Mouse (Mus musculus) neutrophil, adult 5-6 weeks (primary cell): ENCODE measurements around the gene Mfn2. TPM values are rescaled to one million over a fixed set of nuclear protein-coding genes. Genes with fewer than 3 reads are reported as not detected.

Experiments used
- total RNA-seq: library from RNA; stranded (forward); fragments of 200-1000 nt; gene quantifications from 2 replicates; pipeline ENCODE4 v1.2.3, GENCODE M21; 2017

Gene Mfn2
- total RNA-seq, 1 experiment from 2014 or later = 22.2 TPM

Other genes starting within 250 kb of the Mfn2 start
- 0.25 TPM in 1 of 2 replicates, not detected in the other for gene Zfp534, start 202.2 kb downstream of the Mfn2 start, total RNA-seq
- 44.7 and 50.8 TPM in 2 replicates for gene Zfp984, start 94.9 kb downstream of the Mfn2 start, total RNA-seq
- gene Zfp933, start 56.3 kb downstream of the Mfn2 start, total RNA-seq = 10.3 and 10.8 TPM in 2 replicates
- 67.3 and 77.2 TPM in 2 replicates for gene Miip, start 35.9 kb downstream of the Mfn2 start, total RNA-seq
- gene Fv1, start 35.7 kb downstream of the Mfn2 start, total RNA-seq = 20.9 and 22.0 TPM in 2 replicates
- gene Plod1, start 32.1 kb upstream of the Mfn2 start, total RNA-seq = 15.5 and 15.7 TPM in 2 replicates
- gene 2510039O18Rik, start 36.2 kb upstream of the Mfn2 start, total RNA-seq = 50.6 and 53.2 TPM in 2 replicates
- not detected in 2 replicates for gene Nppb, start 81.1 kb upstream of the Mfn2 start, total RNA-seq
- not detected in 2 replicates for gene Nppa, start 96.0 kb upstream of the Mfn2 start, total RNA-seq
- gene Clcn6, start 134.1 kb upstream of the Mfn2 start, total RNA-seq = 14.9 and 16.5 TPM in 2 replicates
- 10.0 and 20.0 TPM in 2 replicates for gene Mthfr, start 134.4 kb upstream of the Mfn2 start, total RNA-seq
- 19.3 and 20.5 TPM in 2 replicates for gene Agtrap, start 183.3 kb upstream of the Mfn2 start, total RNA-seq
- 8.7 and 12.2 TPM in 2 replicates for gene Mad2l2, start 225.7 kb upstream of the Mfn2 start, total RNA-seq
- 0.93 and 1.4 TPM in 2 replicates for gene Draxin, start 226.0 kb upstream of the Mfn2 start, total RNA-seq
- gene Fbxo6, start 247.4 kb upstream of the Mfn2 start, total RNA-seq = 10.2 and 11.3 TPM in 2 replicates